Mouse (Mus musculus) stomach, embryonic 16.5 days (tissue): Measurements from ENCODE around the gene Zc3h10. TPM values are rescaled to one million over a fixed set of nuclear protein-coding genes. Genes with fewer than 3 reads are reported as not detected.
"Not testable (repeated sequence)": the region's sequence is repeated elsewhere in the genome, so short reads cannot be mapped to it uniquely, and the experiment has no call there.

Experiments used
- ATAC-seq: fragments of 200-750 bp; cut with Nextera tagmentation; 2 replicates; pipeline ENCODE4 v1.8.0; 2017; ENCODE audit warnings: moderate number of reproducible peaks, moderate TSS enrichment; ENCODE audit not compliant: insufficient read depth, low FRiP score
- H3K27ac ChIP-seq: fragments of 300-500 bp; sonication (generic); 2 replicates; pipeline ENCODE4 v1.5.1; 2014; ENCODE audit warnings: low read length
- H3K27me3 ChIP-seq: fragments of 300-500 bp; sonication (generic); 2 replicates; pipeline ENCODE4 v1.6.1; 2014; ENCODE audit warnings: low read length, control low read depth, mixed read lengths; ENCODE audit not compliant: control insufficient read depth, insufficient read depth
- H3K36me3 ChIP-seq: fragments of 300-500 bp; sonication (generic); 2 replicates; pipeline ENCODE4 v1.6.1; 2014; ENCODE audit warnings: low read length; ENCODE audit not compliant: control insufficient read depth, insufficient read depth
- H3K4me1 ChIP-seq: fragments of 300-500 bp; sonication (generic); 2 replicates; pipeline ENCODE4 v1.6.1; 2014; ENCODE audit warnings: low read length, control low read depth, mixed read lengths; ENCODE audit not compliant: control insufficient read depth, insufficient read depth
- H3K4me2 ChIP-seq: fragments of 300-500 bp; sonication (generic); 2 replicates; pipeline ENCODE4 v1.6.1; 2014; ENCODE audit warnings: low read depth, low read length, mixed read lengths
- H3K4me3 ChIP-seq: fragments of 300-500 bp; sonication (generic); replicated peaks from 2 replicates; pipeline ENCODE4 v1.5.1; 2014; ENCODE audit warnings: mild to moderate bottlenecking, low read length
- H3K9ac ChIP-seq: fragments of 300-500 bp; sonication (generic); 2 replicates; pipeline ENCODE4 v1.6.1; 2014; ENCODE audit warnings: low read length
- H3K9me3 ChIP-seq: fragments of 300-500 bp; sonication (generic); replicated peaks from 2 replicates; pipeline ENCODE4 v1.6.1; 2016; ENCODE audit warnings: low read length, control low read depth; ENCODE audit not compliant: control insufficient read depth
- WGBS: fragments of 180-500 bp; shearing (Covaris S2); extraction: QIAGEN DNeasy Blood & Tissue Kit; methylation state at CpG from one replicate; pipeline ENCODE4 v1.1.7; 2014; 5-methylcytosine and 5-hydroxymethylcytosine counted together
- microRNA-seq: library from miRNA; unstranded; fragments of <30 nt; microRNA quantifications from one replicate; pipeline ENCODE4, GENCODE M21; 2016
- polyA plus RNA-seq: library from polyadenylated mRNA; unstranded; fragments of >200 nt; fragmentation: Nextera tagmentation; extraction: Ambion mirVana; gene quantifications from 2 replicates; pipeline ENCODE4 v1.2.1, GENCODE M21; 2015

The Zc3h10 gene
- polyA plus RNA-seq, 1 experiment from 2014 or later: 10.7 TPM

GRCm38 (mm10) chr10:128493319-128493694 is 54.3 kb downstream of the Zc3h10 start:
- WGBS: under 1% methylated on average over 12 of the region's 12 CpGs
- Histone ChIP-seq H3K4me1 (peaks cover 40% of the 10 kb centered on the region), H3K4me3 (peak overlapping the region; percentile 73), H3K9ac (peak overlapping the region; percentile 93), H3K36me3 (peaks cover 11% of the 10 kb centered on the region; the same call in 1 of the 2 replicates), H3K27ac (peak overlapping the region; percentile 99), H3K27me3 (no peaks in the 10 kb centered on the region), H3K9me3 (no peaks in the 10 kb centered on the region), H3K4me2 (peak overlapping the region; percentile 76)
- peak; percentile 14 for ATAC-seq

GRCm38 (mm10) chr10:128492633-128493311 is 54.8 kb downstream of the Zc3h10 start:
- H3K27me3 ChIP-seq: no peaks in the 10 kb centered on the region
- peak overlapping the region; percentile 76 for H3K4me2 ChIP-seq
- 10% methylated on average over 12 of the region's 12 CpGs for WGBS
- peak overlapping the region; percentile 73 for H3K4me3 ChIP-seq
- peaks cover 16% of the 10 kb centered on the region; the same call in 1 of the 2 replicates for H3K36me3 ChIP-seq
- peaks cover 37% of the 10 kb centered on the region for H3K4me1 ChIP-seq
- H3K27ac ChIP-seq: peak overlapping the region; percentile 99
- no peaks in the 10 kb centered on the region for H3K9me3 ChIP-seq
- peak overlapping the region; percentile 93 for H3K9ac ChIP-seq
- peak; percentile 75 for ATAC-seq

DNA sequence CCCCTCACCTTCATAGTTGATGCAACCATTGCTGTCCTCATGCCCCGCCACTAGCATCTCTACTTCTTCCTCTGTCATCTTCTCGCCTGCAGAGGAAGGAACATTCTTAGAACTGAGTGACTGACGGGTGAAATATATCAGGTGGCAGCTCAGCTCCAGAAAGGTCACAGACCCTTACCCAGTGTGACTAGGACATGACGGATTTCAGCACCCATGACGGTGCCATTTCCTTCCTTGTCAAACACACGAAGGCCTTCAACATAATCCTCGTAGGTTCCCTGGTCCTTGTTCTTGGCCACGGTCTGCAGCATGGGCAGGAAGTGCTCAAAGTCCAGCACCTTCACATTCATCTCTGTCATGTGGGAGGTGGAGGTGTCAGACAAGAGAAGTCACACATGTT is 55.5 kb downstream of the Zc3h10 start:
- Histone ChIP-seq H3K36me3 (peaks cover 21% of the 10 kb centered on the region; the same call in 1 of the 2 replicates), H3K9ac (peak overlapping the region; percentile 93), H3K4me3 (peak overlapping the region; percentile 73), H3K4me2 (peak overlapping the region; percentile 76), H3K27ac (peak overlapping the region; percentile 99), H3K4me1 (peaks cover 32% of the 10 kb centered on the region)
- 33% methylated on average over 7 of the region's 8 CpGs for WGBS
- H3K9me3 ChIP-seq, ATAC-seq, H3K27me3 ChIP-seq: not testable (repeated sequence)

Small RNA genes lying within 50 kb of the gene (microRNA-seq; reads per million reads assigned to microRNA genes)
- gene Gm47275 (0.50 reads per million), gene Mir6916 (not detected), gene Mir6917 (1.3 reads per million)

Other genes starting within 250 kb of the Zc3h10 start
- gene Il23a, start 249.0 kb downstream of the Zc3h10 start, polyA plus RNA-seq: 0.55 and 0.57 TPM in 2 replicates
- gene Pan2, start 244.4 kb downstream of the Zc3h10 start, polyA plus RNA-seq: 29.0 and 30.4 TPM in 2 replicates
- gene Cnpy2, start 225.3 kb downstream of the Zc3h10 start, polyA plus RNA-seq: 310 and 315 TPM in 2 replicates
- 221 and 230 TPM in 2 replicates for gene Cs, start 210.0 kb downstream of the Zc3h10 start, polyA plus RNA-seq
- gene Coq10a, start 178.8 kb downstream of the Zc3h10 start, polyA plus RNA-seq: 3.4 and 3.5 TPM in 2 replicates
- 8.4 and 10.0 TPM in 2 replicates for gene Ankrd52, start 170.7 kb downstream of the Zc3h10 start, polyA plus RNA-seq
- 28.7 and 32.9 TPM in 2 replicates for gene Slc39a5, start 146.5 kb downstream of the Zc3h10 start, polyA plus RNA-seq
- 72.0 and 75.5 TPM in 2 replicates for gene Nabp2, start 136.3 kb downstream of the Zc3h10 start, polyA plus RNA-seq
- gene Rnf41, start 136.1 kb downstream of the Zc3h10 start, polyA plus RNA-seq: 37.0 and 38.5 TPM in 2 replicates
- gene Smarcc2, start 88.5 kb downstream of the Zc3h10 start, polyA plus RNA-seq: 59.5 and 62.4 TPM in 2 replicates
- gene Myl6, start 53.6 kb downstream of the Zc3h10 start, polyA plus RNA-seq: 2,126 and 2,216 TPM in 2 replicates
- 2.7 and 3.9 TPM in 2 replicates for gene Myl6b, start 49.1 kb downstream of the Zc3h10 start, polyA plus RNA-seq
- gene Esyt1, start 21.9 kb downstream of the Zc3h10 start, polyA plus RNA-seq: 32.9 TPM in 2 replicates
- gene Rpl41, start 1.5 kb upstream of the Zc3h10 start, polyA plus RNA-seq: 3,732 and 3,890 TPM in 2 replicates
- gene Pa2g4, start 18.2 kb upstream of the Zc3h10 start, polyA plus RNA-seq: 198 and 206 TPM in 2 replicates
- 32.0 and 38.0 TPM in 2 replicates for gene Erbb3, start 41.9 kb upstream of the Zc3h10 start, polyA plus RNA-seq
- gene Rps26, start 79.0 kb upstream of the Zc3h10 start, polyA plus RNA-seq: 553 and 704 TPM in 2 replicates
- 2.1 and 2.5 TPM in 2 replicates for gene Ikzf4, start 98.2 kb upstream of the Zc3h10 start, polyA plus RNA-seq
- gene Suox, start 126.3 kb upstream of the Zc3h10 start, polyA plus RNA-seq: 17.7 and 24.4 TPM in 2 replicates
- gene Rab5b, start 148.5 kb upstream of the Zc3h10 start, polyA plus RNA-seq: 85.1 and 87.8 TPM in 2 replicates
- gene Pmel, start 156.4 kb upstream of the Zc3h10 start, polyA plus RNA-seq: 1.6 and 3.0 TPM in 2 replicates
- 76.7 and 81.2 TPM in 2 replicates for gene Cdk2, start 157.3 kb upstream of the Zc3h10 start, polyA plus RNA-seq
- 28.2 and 36.1 TPM in 2 replicates for gene Dgka, start 197.1 kb upstream of the Zc3h10 start, polyA plus RNA-seq
- gene Pym1, start 200.1 kb upstream of the Zc3h10 start, polyA plus RNA-seq: 35.0 and 36.2 TPM in 2 replicates
- gene Mmp19, start 243.1 kb upstream of the Zc3h10 start, polyA plus RNA-seq: 2.2 and 3.5 TPM in 2 replicates